Mouse (Mus musculus) thymus, adult 2 months (tissue): ENCODE data around the gene Ulk3.

Experiments used
- CTCF ChIP-seq: fragments of 200-500 bp; IDR thresholded peaks from 2 replicates; pipeline ENCODE4 v1.5.1; 2012; ENCODE audit warnings: mild to moderate bottlenecking, control low read depth, low read length, moderate library complexity, borderline replicate concordance; ENCODE audit not compliant: control insufficient read depth, poor library complexity, insufficient read depth; ENCODE audit errors: extremely low read depth
- POLR2A ChIP-seq: fragments of 200-500 bp; IDR thresholded peaks from 2 replicates; pipeline ENCODE4 v1.6.1; 2012; ENCODE audit warnings: mild to moderate bottlenecking, low read length, control low read depth, moderate library complexity; ENCODE audit not compliant: control insufficient read depth, poor library complexity, insufficient read depth; ENCODE audit errors: extremely low read depth

DNA sequence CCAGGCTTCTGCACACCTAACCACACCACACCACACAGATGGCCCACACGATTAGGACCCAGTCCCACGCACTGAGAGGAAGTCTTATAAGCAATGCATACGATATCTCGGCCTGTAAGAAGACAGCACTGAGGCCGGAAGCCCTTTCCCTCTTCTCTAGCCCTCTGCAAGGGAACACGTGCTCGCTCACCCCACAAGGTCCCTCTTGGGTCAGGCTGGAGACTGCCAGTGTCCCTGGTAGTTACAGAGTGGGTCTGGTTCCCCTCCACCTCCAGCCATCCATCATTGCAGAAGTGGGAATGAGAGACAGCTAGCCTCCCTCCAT, 54.6 kb downstream of the Ulk3 start:
- TF ChIP-seq POLR2A (no peak), CTCF (no peak)
